Mouse (Mus musculus) ES-E14 (cell line): ENCODE measurements around the gene Ank2. TPM values are rescaled to one million over a fixed set of nuclear protein-coding genes. Genes with fewer than 3 reads are reported as not detected.

Experiments used
- DNase-seq: peaks from one replicate; pipeline ENCODE4 v3.0.0-alpha.2; 2013; ENCODE audit warnings: low read depth, low spot score
- H3K27ac ChIP-seq: 2 replicates; pipeline ENCODE4 v1.5.1; 2012; ENCODE audit warnings: low read depth, mild to moderate bottlenecking, low read length, moderate library complexity, mixed read lengths; ENCODE audit not compliant: poor library complexity, insufficient read depth, severe bottlenecking
- H3K36me3 ChIP-seq: 2 replicates; pipeline ENCODE4 v1.6.1; 2012; ENCODE audit warnings: mild to moderate bottlenecking, low read length, moderate library complexity, mixed read lengths; ENCODE audit not compliant: control insufficient read depth, poor library complexity, insufficient read depth, severe bottlenecking
- H3K4me1 ChIP-seq, 2 experiments: fragments of 150-350 bp in 1 of 2; sonication (generic) in 1 of 2; 2 replicates each; pipeline ENCODE4 v1.6.1; 2012; ENCODE audit warnings: low read length in 2 of 2, mild to moderate bottlenecking in 1 of 2, mixed read lengths in 1 of 2; ENCODE audit not compliant: control insufficient read depth in 2 of 2, insufficient read depth in 2 of 2, poor library complexity in 1 of 2
- H3K4me3 ChIP-seq, 2 experiments: fragments of 150-350 bp in 1 of 2; sonication (generic) in 1 of 2; 2 replicates each; pipeline ENCODE4 v1.5.1; 2012; ENCODE audit warnings: low read length in 2 of 2, low read depth in 1 of 2, mild to moderate bottlenecking in 1 of 2, mixed read lengths in 1 of 2; ENCODE audit not compliant: insufficient read depth in 1 of 2, poor library complexity in 1 of 2, severe bottlenecking in 1 of 2
- H3K9ac ChIP-seq: 2 replicates; pipeline ENCODE4 v1.6.1; 2012; ENCODE audit warnings: low read depth, mild to moderate bottlenecking, low read length, mixed read lengths; ENCODE audit not compliant: poor library complexity, insufficient read depth, severe bottlenecking
- H3K9me3 ChIP-seq: fragments of 150-350 bp; sonication (generic); 2 replicates; pipeline ENCODE4 v1.6.1; 2012; ENCODE audit warnings: low read depth, mild to moderate bottlenecking, low read length; ENCODE audit not compliant: control insufficient read depth, insufficient read depth
- CHD2 ChIP-seq: IDR thresholded peaks from 2 replicates; pipeline ENCODE4 v1.6.1; 2014; ENCODE audit warnings: mild to moderate bottlenecking, low read depth, low read length, inconsistent platforms
- HCFC1 ChIP-seq: IDR thresholded peaks from 2 replicates; pipeline ENCODE4 v1.6.1; 2012; ENCODE audit warnings: low read length, inconsistent platforms, borderline replicate concordance; ENCODE audit not compliant: insufficient read depth
- MAFK ChIP-seq: IDR thresholded peaks from 2 replicates; pipeline ENCODE4 v1.6.1; 2014; ENCODE audit warnings: mild to moderate bottlenecking, low read depth, low read length, inconsistent platforms; ENCODE audit not compliant: insufficient read depth
- ZC3H11A ChIP-seq: IDR thresholded peaks from 2 replicates; pipeline ENCODE4 v1.6.1; 2012; ENCODE audit warnings: low read depth, mild to moderate bottlenecking, inconsistent platforms, low read length, borderline replicate concordance
- ZNF384 ChIP-seq: IDR thresholded peaks from 2 replicates; pipeline ENCODE4 v1.6.1; 2012; ENCODE audit warnings: low read depth, low read length, inconsistent platforms
- in situ Hi-C, 2 experiments: fragments of 600-800 bp; cut with MboI; formaldehyde crosslinking; loops; one replicate each; pipeline ENCODE4 v1.15.1; 2025; ENCODE audit warnings: low sequenced_read_pairs in 2 of 2, inconsistent platforms in 1 of 2; ENCODE audit not compliant: unreplicated experiment in 2 of 2
- total RNA-seq: library from RNA; depleted of rRNA; stranded (reverse); fragments of 300-350 nt; gene quantifications from 2 replicates; pipeline ENCODE4 v1.2.3, GENCODE M21; 2012

Gene Ank2
- total RNA-seq, 1 experiment = 15.2 TPM

DNA sequence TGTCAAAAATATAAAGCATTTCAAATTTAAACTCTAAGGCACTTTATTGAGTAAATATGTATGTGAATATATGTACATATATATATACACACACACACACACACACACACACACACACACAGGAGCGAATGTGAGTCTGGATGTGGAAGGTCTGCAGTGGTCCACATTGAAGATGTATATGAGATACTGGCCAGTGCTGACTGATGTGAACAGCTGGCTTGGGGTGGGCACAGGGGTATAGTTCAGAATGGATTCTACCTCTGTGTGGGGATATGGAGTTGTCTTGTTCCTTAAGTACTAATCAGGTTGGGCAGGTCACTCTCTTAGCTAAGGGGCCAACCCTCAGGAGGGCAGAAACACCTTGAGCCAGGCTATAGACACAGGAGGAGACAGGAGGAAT is 397.8 kb downstream of the Ank2 start:
- no peaks in the 10 kb centered on the region for H3K9me3 ChIP-seq
- H3K4me3 ChIP-seq = no peak overlapping the region
- H3K27ac ChIP-seq = no peak overlapping the region
- TF ChIP-seq CHD2 (no peak), ZNF384 (no peak), ZC3H11A (no peak), MAFK (no peak), HCFC1 (no peak)
- in situ Hi-C loops = no loop called here
- H3K36me3 ChIP-seq = no peaks in the 10 kb centered on the region
- no peak for DNase-seq
- H3K4me1 ChIP-seq = no peaks in the 10 kb centered on the region
- H3K9ac ChIP-seq = no peak overlapping the region

GRCm38 (mm10) chr3:127097745-127098144 is 401.4 kb downstream of the Ank2 start:
- H3K4me3 ChIP-seq = no peak overlapping the region

GRCm38 (mm10) chr3:127097106-127097505 is 402.0 kb downstream of the Ank2 start:
- DNase-seq = no peak
- TF ChIP-seq ZNF384 = no peak
- no peak for TF ChIP-seq MAFK
- no peak for TF ChIP-seq HCFC1
- no peak for TF ChIP-seq CHD2
- no peak for TF ChIP-seq ZC3H11A
- no peaks in the 10 kb centered on the region for H3K9me3 ChIP-seq
- no peak overlapping the region for H3K4me3 ChIP-seq
- no peaks in the 10 kb centered on the region for H3K4me1 ChIP-seq
- no peak overlapping the region for H3K27ac ChIP-seq
- H3K36me3 ChIP-seq = no peaks in the 10 kb centered on the region
- in situ Hi-C loops = no loop called here
- H3K9ac ChIP-seq = no peak overlapping the region

More at GRCm38 (mm10) chr3:127097745-127098144, 401.4 kb downstream of the Ank2 start:
- Histone ChIP-seq H3K27ac (no peak overlapping the region), H3K9me3 (no peaks in the 10 kb centered on the region), H3K9ac (no peak overlapping the region), H3K36me3 (no peaks in the 10 kb centered on the region), H3K4me1 (no peaks in the 10 kb centered on the region)
- in situ Hi-C loops = no loop called here
- TF ChIP-seq ZNF384 = no peak
- no peak for TF ChIP-seq ZC3H11A
- TF ChIP-seq HCFC1 = no peak
- TF ChIP-seq MAFK = no peak
- no peak for TF ChIP-seq CHD2
- no peak for DNase-seq

DNA sequence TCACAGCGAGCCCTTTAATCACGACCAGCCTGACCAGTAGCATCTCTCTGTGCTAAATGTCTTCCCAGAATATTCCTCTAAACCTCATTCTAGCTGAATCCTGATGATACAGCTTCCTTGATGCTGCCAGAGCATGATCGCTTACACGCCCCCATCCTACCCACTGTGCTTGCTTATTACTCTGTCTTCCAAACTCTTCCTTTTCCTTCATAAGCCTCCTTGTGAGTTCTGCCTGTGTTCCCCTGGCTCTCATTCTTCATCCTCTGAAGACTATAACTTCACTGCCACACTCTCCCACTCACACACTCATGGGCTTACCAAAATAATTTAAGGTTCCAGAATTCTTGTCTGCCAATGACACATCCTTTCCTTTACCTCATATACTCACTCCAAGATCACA is 405.5 kb downstream of the Ank2 start:
- H3K36me3 ChIP-seq = no peaks in the 10 kb centered on the region
- no peaks in the 10 kb centered on the region for H3K4me1 ChIP-seq
- TF ChIP-seq CHD2 (no peak), ZNF384 (no peak), HCFC1 (no peak), MAFK (no peak), ZC3H11A (no peak)
- no peak for DNase-seq
- no peak overlapping the region for H3K9ac ChIP-seq
- no peaks in the 10 kb centered on the region for H3K9me3 ChIP-seq
- H3K4me3 ChIP-seq = no peak overlapping the region
- in situ Hi-C loops = no loop called here
- H3K27ac ChIP-seq = no peak overlapping the region

DNA sequence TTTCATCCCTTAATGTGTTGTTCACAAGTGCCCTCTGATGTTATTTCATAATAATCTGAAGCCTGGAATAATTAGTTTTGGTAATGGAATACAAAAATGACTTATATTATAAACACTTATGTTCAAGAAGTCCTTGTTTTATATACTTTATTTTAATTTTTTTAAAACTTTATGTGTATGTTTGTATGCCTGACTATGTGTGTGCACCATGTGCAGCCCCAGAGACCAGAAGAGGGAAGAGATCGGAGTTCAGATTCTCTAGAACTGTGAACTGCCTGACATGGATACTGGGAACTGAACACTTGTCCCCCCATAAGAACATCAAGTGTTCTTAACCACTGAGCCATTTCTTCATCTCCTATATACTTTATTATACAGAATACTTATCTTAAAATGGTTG is 411.6 kb downstream of the Ank2 start:
- in situ Hi-C loops = no loop called here
- H3K27ac ChIP-seq = no peak overlapping the region
- H3K9me3 ChIP-seq = no peaks in the 10 kb centered on the region
- no peak overlapping the region for H3K9ac ChIP-seq
- H3K36me3 ChIP-seq = no peaks in the 10 kb centered on the region
- no peak for TF ChIP-seq ZC3H11A
- no peak for TF ChIP-seq HCFC1
- no peak for TF ChIP-seq MAFK
- no peak for TF ChIP-seq ZNF384
- TF ChIP-seq CHD2 = no peak
- H3K4me1 ChIP-seq = no peaks in the 10 kb centered on the region
- H3K4me3 ChIP-seq = no peak overlapping the region
- no peak for DNase-seq
